Comparison of ENCODE assay signal across 8 mouse cellular contexts in genomic region chr7:25275555-25276298, GRCm38 (mm10). TPM values are rescaled to one million over a fixed set of nuclear protein-coding genes. Genes with fewer than 3 reads are reported as not detected.
A peak's percentile ranks its signal among the peaks of the same experiment; 100 is the strongest.
DNase-seq lines count a peak whose midpoint lies in the region; ATAC-seq lines count a peak whose summit lies in the region.

No protein-coding gene starts in this region.

- no peaks in the 10 kb centered on the region for H3K27me3 ChIP-seq in erythroblast, embryonic 14.5 days (ENCODE audit: control insufficient read depth)
- no peaks in the 10 kb centered on the region for H3K27me3 ChIP-seq in heart, embryonic 11.5 days (ENCODE audit: control insufficient read depth, insufficient read depth, low read length)
- H3K27me3 ChIP-seq in liver, embryonic 16.5 days (ENCODE audit: control insufficient read depth, insufficient read depth, low read depth, low read length), result no peaks in the 10 kb centered on the region

- H3K4me1 ChIP-seq in erythroblast, embryonic 14.5 days (ENCODE audit: control insufficient read depth), result peaks cover 100% of the 10 kb centered on the region
- peaks cover 61% of the 10 kb centered on the region for H3K4me1 ChIP-seq in heart, embryonic 11.5 days (ENCODE audit: control insufficient read depth, insufficient read depth, low read length)
- H3K4me1 ChIP-seq in liver, embryonic 16.5 days (ENCODE audit: control insufficient read depth, low read depth, low read length), result peaks cover 77% of the 10 kb centered on the region

- peak overlapping the region; percentile 59; the same call in 1 of the 2 replicates for H3K9ac ChIP-seq in heart, embryonic 11.5 days (ENCODE audit: low read depth, low read length)
- H3K9ac ChIP-seq in liver, embryonic 16.5 days (ENCODE audit: low read depth, low read length), result 0 out of 2 replicates have a peak overlapping the region, but pooled peaks have one; percentile 35

- peak overlapping the region; percentile 4 for H3K4me3 ChIP-seq in erythroblast, embryonic 14.5 days (replicated peaks)
- H3K4me3 ChIP-seq in heart, embryonic 11.5 days (ENCODE audit: low read depth, low read length), result no peak overlapping the region
- no peak overlapping the region for H3K4me3 ChIP-seq in liver, embryonic 16.5 days (ENCODE audit: low read depth, low read length)

- 47% methylated on average over 9 of the region's 9 CpGs for WGBS in heart, embryonic 11.5 days (ENCODE audit: insufficient replicate concordance)
- WGBS in liver, embryonic 16.5 days (ENCODE audit: insufficient replicate concordance), result 58% methylated on average over 9 of the region's 9 CpGs

- H3K27ac ChIP-seq in heart, embryonic 11.5 days (ENCODE audit: low read depth, low read length), result peak overlapping the region; percentile 6; the same call in 1 of the 2 replicates
- H3K27ac ChIP-seq in liver, embryonic 16.5 days (ENCODE audit: low read length), result peak overlapping the region; percentile 58

- intact Hi-C loops in left cerebral cortex, postnatal 10 days (cut with DNase I), result loop anchor here (2.0 kb wide), 1 partner anchor 29 kb away; no protein-coding TSS in a partner anchor

- H3K4me2 ChIP-seq in heart, embryonic 11.5 days, result peak overlapping the region; percentile 32
- no peak overlapping the region for H3K4me2 ChIP-seq in liver, embryonic 16.5 days (ENCODE audit: low read depth, low read length)

- peak; percentile 67 for DNase-seq in ES-CJ7 (ENCODE audit: low read depth, low spot score)
- no peak for DNase-seq in adrenal gland, postnatal 25 days
- DNase-seq in layer of hippocampus, adult 18-20 months (ENCODE audit: low spot score in 2 of 2), result no peak
- no peak for DNase-seq in left cerebral cortex, postnatal 10 days (ENCODE audit: extremely low spot score in 1 of 2, low spot score in 2 of 2)

- H3K9me3 ChIP-seq in erythroblast, embryonic 14.5 days (ENCODE audit: control insufficient read depth, low read length), result no peaks in the 10 kb centered on the region
- H3K9me3 ChIP-seq in heart, embryonic 11.5 days (replicated peaks; ENCODE audit: control insufficient read depth, low read length), result no peaks in the 10 kb centered on the region
- H3K9me3 ChIP-seq in liver, embryonic 16.5 days (replicated peaks; ENCODE audit: control insufficient read depth, low read length), result no peaks in the 10 kb centered on the region

- ATAC-seq in erythroblast, adult 5-6 weeks (replicated peaks; ENCODE audit: low FRiP score, poor library complexity, severe bottlenecking), result no peak
- no peak for ATAC-seq in heart, embryonic 11.5 days (replicated peaks; ENCODE audit: insufficient number of reproducible peaks, low FRiP score, low TSS enrichment)
- no peak for ATAC-seq in liver, embryonic 16.5 days (ENCODE audit: low read depth)

- peaks cover 69% of the 10 kb centered on the region for H3K36me3 ChIP-seq in erythroblast, embryonic 14.5 days (ENCODE audit: control insufficient read depth)
- peaks cover 16% of the 10 kb centered on the region; the same call in 1 of the 2 replicates for H3K36me3 ChIP-seq in heart, embryonic 11.5 days (ENCODE audit: control insufficient read depth, insufficient read depth, low read length)
- H3K36me3 ChIP-seq in liver, embryonic 16.5 days (ENCODE audit: control insufficient read depth, insufficient read depth), result peaks cover 13% of the 10 kb centered on the region

RNA-seq across cellular contexts. Expression of gene Cic, which starts 8.2 kb away (rescaled TPM):
- 47.3 and 55.9 TPM in 2 replicates for polyA plus RNA-seq in erythroblast, embryonic 14.5 days (2012)
- 60.2 and 77.4 TPM in 2 replicates for total RNA-seq in erythroblast, adult 5-6 weeks (2015; ENCODE audit: low replicate concordance)
- 15.3 and 26.6 TPM in 2 replicates for total RNA-seq in erythroblast, adult 5-6 weeks (2017; ENCODE audit: low replicate concordance)
- 25.0 and 31.5 TPM in 2 replicates for polyA plus RNA-seq in heart, embryonic 11.5 days (2014; fragmentation: Nextera tagmentation; extraction: Ambion mirVana)
- polyA plus RNA-seq in liver, embryonic 16.5 days (2015; fragmentation: Nextera tagmentation; extraction: Ambion mirVana), result 9.5 and 10.8 TPM in 2 replicates
- 134 and 146 TPM in 2 replicates for total RNA-seq in adrenal gland, postnatal 25 days (2021)
- 100 to 1,000 TPM; 198 to 203 TPM for total RNA-seq in layer of hippocampus, adult 18-20 months (2021)
- 100 to 1,000 TPM; 244 to 271 TPM for total RNA-seq in left cerebral cortex, postnatal 10 days (2021)

RNA-seq across cellular contexts. Expression of gene Pafah1b3, which starts 22.1 kb away (rescaled TPM):
- polyA plus RNA-seq in erythroblast, embryonic 14.5 days (2012), result 1.2 TPM in 2 replicates
- total RNA-seq in erythroblast, adult 5-6 weeks (2015; ENCODE audit: low replicate concordance), result 1.9 and 2.9 TPM in 2 replicates
- total RNA-seq in erythroblast, adult 5-6 weeks (2017; ENCODE audit: low replicate concordance), result 0.98 TPM in 1 of 2 replicates, not detected in the other
- 141 and 158 TPM in 2 replicates for polyA plus RNA-seq in heart, embryonic 11.5 days (2014; fragmentation: Nextera tagmentation; extraction: Ambion mirVana)
- 25.6 and 26.2 TPM in 2 replicates for polyA plus RNA-seq in liver, embryonic 16.5 days (2015; fragmentation: Nextera tagmentation; extraction: Ambion mirVana)
- total RNA-seq in adrenal gland, postnatal 25 days (2021), result 31.9 and 35.8 TPM in 2 replicates
- total RNA-seq in layer of hippocampus, adult 18-20 months (2021), result 10 to 100 TPM; 19.3 to 27.7 TPM
- 10 to 100 TPM; 64.1 to 67.5 TPM for total RNA-seq in left cerebral cortex, postnatal 10 days (2021)

RNA-seq across cellular contexts. Expression of gene Erf, which starts 25.2 kb away (rescaled TPM):
- polyA plus RNA-seq in erythroblast, embryonic 14.5 days (2012), result 3.2 and 3.6 TPM in 2 replicates
- 3.3 and 3.6 TPM in 2 replicates for total RNA-seq in erythroblast, adult 5-6 weeks (2015; ENCODE audit: low replicate concordance)
- total RNA-seq in erythroblast, adult 5-6 weeks (2017; ENCODE audit: low replicate concordance), result 2.4 and 2.6 TPM in 2 replicates
- 20.5 and 25.0 TPM in 2 replicates for polyA plus RNA-seq in heart, embryonic 11.5 days (2014; fragmentation: Nextera tagmentation; extraction: Ambion mirVana)
- polyA plus RNA-seq in liver, embryonic 16.5 days (2015; fragmentation: Nextera tagmentation; extraction: Ambion mirVana), result 3.4 and 3.6 TPM in 2 replicates
- total RNA-seq in adrenal gland, postnatal 25 days (2021), result 19.4 and 33.2 TPM in 2 replicates
- total RNA-seq in layer of hippocampus, adult 18-20 months (2021), result 10 to 100 TPM; 43.1 to 46.3 TPM
- 10 to 100 TPM; 47.7 to 55.1 TPM for total RNA-seq in left cerebral cortex, postnatal 10 days (2021)

RNA-seq across cellular contexts. Expression of gene Prr19, which starts 25.5 kb away (rescaled TPM):
- polyA plus RNA-seq in erythroblast, embryonic 14.5 days (2012), result not detected in 2 replicates
- not detected in 2 replicates for total RNA-seq in erythroblast, adult 5-6 weeks (2015; ENCODE audit: low replicate concordance)
- not detected in 2 replicates for total RNA-seq in erythroblast, adult 5-6 weeks (2017; ENCODE audit: low replicate concordance)
- polyA plus RNA-seq in heart, embryonic 11.5 days (2014; fragmentation: Nextera tagmentation; extraction: Ambion mirVana), result 0.54 and 0.63 TPM in 2 replicates
- 0.09 TPM in 1 of 2 replicates, not detected in the other for polyA plus RNA-seq in liver, embryonic 16.5 days (2015; fragmentation: Nextera tagmentation; extraction: Ambion mirVana)
- not detected in 2 replicates for total RNA-seq in adrenal gland, postnatal 25 days (2021)
- total RNA-seq in layer of hippocampus, adult 18-20 months (2021), result not detected
- total RNA-seq in left cerebral cortex, postnatal 10 days (2021), result under 1 TPM in 1 of 2 experiments, not detected in 1; 0.28 TPM

RNA-seq across cellular contexts. Expression of gene Tmem145, which starts 30.2 kb away (rescaled TPM):
- polyA plus RNA-seq in erythroblast, embryonic 14.5 days (2012), result not detected in 2 replicates
- not detected in 2 replicates for total RNA-seq in erythroblast, adult 5-6 weeks (2015; ENCODE audit: low replicate concordance)
- not detected in 2 replicates for total RNA-seq in erythroblast, adult 5-6 weeks (2017; ENCODE audit: low replicate concordance)
- 0.17 and 0.25 TPM in 2 replicates for polyA plus RNA-seq in heart, embryonic 11.5 days (2014; fragmentation: Nextera tagmentation; extraction: Ambion mirVana)
- polyA plus RNA-seq in liver, embryonic 16.5 days (2015; fragmentation: Nextera tagmentation; extraction: Ambion mirVana), result 0.07 TPM in 1 of 2 replicates, not detected in the other
- 1.6 and 3.7 TPM in 2 replicates for total RNA-seq in adrenal gland, postnatal 25 days (2021)
- total RNA-seq in layer of hippocampus, adult 18-20 months (2021), result 10 to 100 TPM; 23.0 to 25.0 TPM
- total RNA-seq in left cerebral cortex, postnatal 10 days (2021), result 10 to 100 TPM; 89.2 to 91.0 TPM
